Mouse (Mus musculus): ENCODE measurements around the gene Gm21541. TPM values are rescaled to one million over a fixed set of nuclear protein-coding genes. Genes with fewer than 3 reads are reported as not detected.
"Not testable (repeated sequence)": the region's sequence is repeated elsewhere in the genome, so short reads cannot be mapped to it uniquely, and the experiment has no call there.

Gm21541 gene
- total RNA-seq (2021) = not detected

GRCm38 (mm10) chr4:41903310-41903709, at the start of gene Gm21541:
Gene Gm21541 (plus strand): TSS chr4:41903610.
- intact Hi-C loops (cut with DNase I); DNase-seq: not testable (repeated sequence)

GRCm38 (mm10) chr4:41941272-41941671, 37.9 kb downstream of the Gm21541 start, which contains the start of gene Gm20878:
Gene Gm20878 (plus strand): TSS chr4:41941572.
- intact Hi-C loops (cut with DNase I); DNase-seq: not testable (repeated sequence)

Other genes with a start within 250 kb of the Gm21541 start
- 1 to 10 TPM; 2.6 to 3.8 TPM for gene Cntfr, start 206.5 kb upstream of the Gm21541 start, total RNA-seq (2021)
- 10 to 100 TPM; 85.5 to 91.8 TPM for gene Il11ra1, start 203.6 kb upstream of the Gm21541 start, total RNA-seq (2021)
- 10 to 100 TPM; 31.6 to 32.3 TPM for gene Rpp25l, start 190.1 kb upstream of the Gm21541 start, total RNA-seq (2021)
- gene Dctn3, start 180.4 kb upstream of the Gm21541 start, total RNA-seq (2021) = 10 to 100 TPM; 70.7 to 77.7 TPM
- not detected for gene Arid3c, start 172.5 kb upstream of the Gm21541 start, total RNA-seq (2021)
- 10 to 100 TPM; 58.5 to 59.4 TPM for gene Galt, start 148.4 kb upstream of the Gm21541 start, total RNA-seq (2021)
- 10 to 100 TPM; 19.7 to 23.5 TPM for gene Sigmar1, start 147.5 kb upstream of the Gm21541 start, total RNA-seq (2021)
- 10 to 100 TPM; 19.1 to 19.4 TPM for gene Ccl27a, start 129.4 kb upstream of the Gm21541 start, total RNA-seq (2021)
- gene Gm20878, start 38.0 kb downstream of the Gm21541 start, total RNA-seq (2021) = 1 to 10 TPM in 1 of 2 experiments, under 1 TPM in 1; 0.47 to 1.8 TPM
- not detected for gene Fam205a4, start 62.4 kb downstream of the Gm21541 start, total RNA-seq (2021)
- not detected for gene Gm21093, start 131.1 kb downstream of the Gm21541 start, total RNA-seq (2021)
- not detected for gene Gm3893, start 187.6 kb downstream of the Gm21541 start, total RNA-seq (2021)
- 10 to 100 TPM; 25.6 to 29.2 TPM for gene Gm13304, start 211.2 kb downstream of the Gm21541 start, total RNA-seq (2021)
- gene Gm13306, start 249.8 kb downstream of the Gm21541 start, total RNA-seq (2021) = not detected

Measured in heart, postnatal 36 days (tissue).